Mouse (Mus musculus) limb, embryonic 10.5 days (tissue): ENCODE data around the gene Tmem115. TPM values are rescaled to one million over a fixed set of nuclear protein-coding genes. Genes with fewer than 3 reads are reported as not detected.

Experiments
- DNase-seq: peaks from one replicate; pipeline ENCODE4 v3.0.0-alpha.2; 2017; ENCODE audit warnings: low spot score
- H3K27ac ChIP-seq: fragments of 300-500 bp; sonication (generic); 2 replicates; pipeline ENCODE4 v1.5.1; 2016; ENCODE audit warnings: mild to moderate bottlenecking
- H3K27me3 ChIP-seq: fragments of 300-500 bp; sonication (generic); 2 replicates; pipeline ENCODE4 v1.6.1; 2016; ENCODE audit warnings: low read depth, mild to moderate bottlenecking; ENCODE audit not compliant: poor library complexity, severe bottlenecking
- H3K36me3 ChIP-seq: fragments of 300-500 bp; sonication (generic); 2 replicates; pipeline ENCODE4 v1.6.1; 2016; ENCODE audit warnings: mild to moderate bottlenecking, moderate library complexity
- H3K4me1 ChIP-seq: fragments of 300-500 bp; sonication (generic); 2 replicates; pipeline ENCODE4 v1.6.1; 2016
- H3K4me3 ChIP-seq: fragments of 300-500 bp; sonication (generic); 2 replicates; pipeline ENCODE4 v1.5.1; 2016; ENCODE audit warnings: mild to moderate bottlenecking, moderate library complexity
- H3K9me3 ChIP-seq: fragments of 300-500 bp; sonication (generic); replicated peaks from 2 replicates; pipeline ENCODE4 v1.6.1; 2016; ENCODE audit warnings: mild to moderate bottlenecking
- WGBS: fragments of 180-500 bp; shearing (Covaris S2); methylation state at CpG from one replicate; pipeline ENCODE4 v1.1.7; 2016; 5-methylcytosine and 5-hydroxymethylcytosine counted together
- polyA plus RNA-seq: library from polyadenylated mRNA; unstranded; fragments of >200 nt; fragmentation: Nextera tagmentation; extraction: Ambion mirVana; gene quantifications from 2 replicates; pipeline ENCODE4 v1.2.1, GENCODE M21; 2016

The Tmem115 gene
- polyA plus RNA-seq, result 41.3 and 43.5 TPM in 2 replicates

DNA sequence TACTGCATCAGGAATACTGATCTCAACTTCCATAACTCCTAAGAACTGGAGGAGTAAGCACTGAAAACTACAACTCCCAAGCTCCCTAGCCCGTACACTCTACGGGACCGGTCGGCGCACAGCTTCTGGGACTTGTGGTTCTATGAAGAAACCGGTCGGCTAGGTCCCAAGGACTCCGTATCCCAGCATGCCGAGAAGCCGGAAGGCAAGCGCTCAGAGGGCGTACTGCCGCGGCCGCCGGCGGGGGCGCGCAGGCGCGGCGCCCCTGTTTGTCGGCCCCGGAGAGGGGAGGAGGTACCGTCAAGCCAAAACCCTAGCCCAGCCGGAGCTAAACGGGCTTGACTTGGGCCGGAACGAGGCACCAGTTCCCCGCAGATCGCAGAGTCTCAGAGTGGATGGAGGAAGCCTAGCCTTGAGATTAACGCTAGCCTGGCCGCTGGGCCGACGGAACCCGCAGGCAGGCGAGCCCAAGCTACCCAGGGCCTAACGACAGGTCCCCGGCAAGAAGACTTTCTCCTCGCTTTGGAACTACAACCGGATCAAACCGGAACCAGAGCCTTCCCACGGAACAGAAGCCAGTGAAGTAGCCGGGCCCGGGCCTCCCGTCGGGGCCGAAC lies at the start of gene Tmem115:
TSS of gene Tmem115 (plus strand) at position 155 of the 617 bp plus-strand sequence.
- H3K9me3 ChIP-seq, result no peaks in the 10 kb centered on the region
- WGBS, result under 1% methylated on average over 48 of the region's 48 CpGs
- H3K4me1 ChIP-seq, result peaks cover 36% of the 10 kb centered on the region
- H3K27me3 ChIP-seq, result peaks cover 16% of the 10 kb centered on the region; the same call in 1 of the 2 replicates
- peak; percentile 89 for DNase-seq
- peak within 1 kb of the TSS; percentile 85 for H3K27ac ChIP-seq
- H3K36me3 ChIP-seq, result peaks cover 25% of the 10 kb centered on the region
- peak within 1 kb of the TSS; percentile 75 for H3K4me3 ChIP-seq

DNA sequence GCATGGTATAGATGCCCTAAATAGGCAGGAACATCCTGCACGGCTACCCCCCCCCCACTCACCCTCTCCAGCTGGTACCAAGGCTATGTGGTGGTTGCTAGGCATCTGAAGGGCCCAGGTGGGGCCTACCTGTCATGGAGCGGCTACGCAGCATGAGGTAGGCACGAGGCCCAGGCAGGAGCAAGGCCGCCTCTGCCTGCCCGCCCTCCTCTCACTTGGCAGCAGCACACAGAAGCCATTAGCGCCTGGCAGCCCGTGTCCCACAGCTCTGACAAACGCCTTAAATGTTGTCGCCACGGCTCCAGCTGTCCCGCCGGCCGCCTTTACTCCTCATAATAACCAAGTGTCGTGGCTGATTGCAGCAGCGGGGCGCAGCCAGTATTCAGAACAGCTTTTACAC lies 49.4 kb upstream of the Tmem115 start:
- H3K4me3 ChIP-seq, result no peak overlapping the region
- H3K9me3 ChIP-seq, result no peaks in the 10 kb centered on the region
- 87% methylated on average over 17 of the region's 17 CpGs for WGBS
- no peaks in the 10 kb centered on the region for H3K36me3 ChIP-seq
- DNase-seq, result no peak
- H3K4me1 ChIP-seq, result peaks cover 31% of the 10 kb centered on the region
- H3K27me3 ChIP-seq, result peaks cover 55% of the 10 kb centered on the region
- H3K27ac ChIP-seq, result no peak overlapping the region

DNA sequence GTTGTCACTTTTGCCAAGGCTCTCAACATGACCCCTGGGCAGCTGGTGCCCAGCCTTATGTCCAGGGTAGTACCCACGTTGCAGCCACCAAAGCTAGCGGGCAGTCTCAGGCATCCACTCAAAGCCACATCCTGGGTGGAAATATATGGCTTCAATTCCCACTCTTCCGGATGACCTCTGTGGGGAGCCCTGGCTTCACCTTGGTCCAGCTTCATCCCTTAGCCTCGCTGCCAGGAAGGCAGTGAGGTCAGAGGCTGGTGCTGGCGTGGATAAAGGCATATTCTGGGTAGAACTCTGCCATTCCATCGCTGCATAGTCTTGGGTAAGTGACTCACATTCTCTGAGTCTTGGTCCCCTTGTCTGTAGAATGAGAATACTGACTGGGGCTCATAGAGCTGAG lies 49.0 kb upstream of the Tmem115 start:
- Histone ChIP-seq H3K4me3 (no peak overlapping the region), H3K27ac (no peak overlapping the region), H3K9me3 (no peaks in the 10 kb centered on the region), H3K36me3 (no peaks in the 10 kb centered on the region), H3K4me1 (peaks cover 26% of the 10 kb centered on the region), H3K27me3 (peaks cover 55% of the 10 kb centered on the region)
- 87% methylated on average over 6 of the region's 6 CpGs for WGBS
- no peak for DNase-seq

DNA sequence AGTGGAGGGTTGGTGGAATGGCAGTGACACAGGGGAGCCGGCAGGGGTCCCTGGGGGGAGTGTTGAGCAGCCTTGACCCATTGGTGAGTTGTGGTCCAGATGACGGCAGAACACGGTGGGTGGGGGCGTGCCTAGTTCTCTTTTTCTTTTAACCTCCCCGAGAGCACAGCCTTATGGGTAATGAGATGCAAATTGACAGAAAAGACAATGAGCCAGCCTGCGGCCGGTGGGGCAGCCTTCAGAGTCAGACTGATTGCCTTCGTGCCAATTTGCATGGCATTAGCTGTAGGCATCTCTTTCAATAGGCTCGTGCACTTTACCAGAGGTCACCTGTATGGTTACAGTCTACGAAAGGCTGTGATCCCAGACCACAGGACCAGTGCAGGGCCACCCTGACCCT lies 47.7 kb upstream of the Tmem115 start:
- 76% methylated on average over 10 of the region's 10 CpGs for WGBS
- DNase-seq, result no peak
- no peaks in the 10 kb centered on the region for H3K36me3 ChIP-seq
- H3K27ac ChIP-seq, result no peak overlapping the region
- H3K4me3 ChIP-seq, result no peak overlapping the region
- H3K4me1 ChIP-seq, result peaks cover 13% of the 10 kb centered on the region
- no peaks in the 10 kb centered on the region for H3K9me3 ChIP-seq
- peaks cover 50% of the 10 kb centered on the region for H3K27me3 ChIP-seq

DNA sequence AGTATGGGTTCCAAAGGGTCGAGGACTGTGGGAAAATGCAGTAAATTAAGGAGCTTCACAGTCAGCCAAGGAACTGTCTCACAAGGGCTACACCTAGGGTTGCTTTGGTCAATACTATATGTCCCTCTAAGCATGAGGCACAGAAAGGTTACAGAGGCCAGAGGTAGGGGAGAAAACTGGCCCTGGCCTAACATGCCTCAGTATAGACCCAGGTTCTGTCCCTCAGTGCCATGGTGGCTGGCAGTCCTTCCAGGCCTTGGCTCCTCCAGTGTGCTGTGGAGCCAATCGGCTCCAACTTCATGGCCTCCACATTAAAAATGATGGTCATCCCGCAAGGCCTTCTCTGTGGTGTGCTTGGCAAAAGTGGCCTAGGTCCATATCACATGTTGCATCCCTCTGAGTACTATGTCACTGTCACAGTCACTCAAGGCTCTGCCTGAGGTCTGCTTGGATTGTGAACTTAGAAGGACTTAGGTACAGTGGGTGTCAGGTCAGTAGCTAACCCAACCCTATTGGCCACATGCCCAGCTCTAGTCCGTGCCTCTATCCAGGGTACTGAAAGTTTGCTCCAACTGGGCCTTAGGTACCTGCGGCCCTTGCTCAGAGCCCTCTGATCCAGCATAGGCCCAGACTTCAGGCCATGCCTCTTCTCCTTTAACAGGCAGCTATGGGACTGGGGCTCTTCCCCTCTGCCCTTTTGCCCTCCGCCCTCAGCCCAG lies 47.1 kb upstream of the Tmem115 start:
- Histone ChIP-seq H3K36me3 (no peaks in the 10 kb centered on the region), H3K4me3 (no peak overlapping the region), H3K27me3 (peaks cover 45% of the 10 kb centered on the region)

DNA sequence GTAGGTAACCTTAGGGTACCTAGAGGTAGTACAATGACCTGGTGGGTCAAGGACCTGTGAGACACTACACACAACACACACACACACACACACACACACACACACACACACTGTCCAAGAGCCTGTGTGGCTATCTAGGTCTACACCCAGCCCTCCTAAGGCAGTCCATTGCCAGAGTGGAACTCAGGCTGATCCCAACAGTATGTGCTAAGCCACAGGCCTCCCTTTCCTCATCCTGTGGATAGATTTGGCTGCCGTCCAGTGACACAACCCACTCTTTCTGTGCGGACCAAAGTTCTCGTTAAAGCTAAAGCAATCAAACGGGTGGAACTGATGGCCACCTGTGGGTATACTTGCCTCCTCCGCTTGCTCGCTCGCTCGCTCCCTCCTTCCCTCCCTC lies 43.6 kb upstream of the Tmem115 start:
- Histone ChIP-seq H3K27me3 (peaks cover 48% of the 10 kb centered on the region; the same call in 1 of the 2 replicates), H3K9me3 (no peaks in the 10 kb centered on the region), H3K4me1 (peaks cover 4% of the 10 kb centered on the region; the same call in 1 of the 2 replicates), H3K36me3 (no peaks in the 10 kb centered on the region), H3K4me3 (no peak overlapping the region), H3K27ac (no peak overlapping the region)
- DNase-seq, result no peak
- WGBS, result 74% methylated on average over 8 of the region's 8 CpGs

More for the DNA sequence above, 47.1 kb upstream of the Tmem115 start:
- Histone ChIP-seq H3K27ac (no peak overlapping the region), H3K9me3 (no peaks in the 10 kb centered on the region), H3K4me1 (peaks cover 7% of the 10 kb centered on the region)
- peak; percentile 54 for DNase-seq
- 61% methylated on average over 6 of the region's 6 CpGs for WGBS

DNA sequence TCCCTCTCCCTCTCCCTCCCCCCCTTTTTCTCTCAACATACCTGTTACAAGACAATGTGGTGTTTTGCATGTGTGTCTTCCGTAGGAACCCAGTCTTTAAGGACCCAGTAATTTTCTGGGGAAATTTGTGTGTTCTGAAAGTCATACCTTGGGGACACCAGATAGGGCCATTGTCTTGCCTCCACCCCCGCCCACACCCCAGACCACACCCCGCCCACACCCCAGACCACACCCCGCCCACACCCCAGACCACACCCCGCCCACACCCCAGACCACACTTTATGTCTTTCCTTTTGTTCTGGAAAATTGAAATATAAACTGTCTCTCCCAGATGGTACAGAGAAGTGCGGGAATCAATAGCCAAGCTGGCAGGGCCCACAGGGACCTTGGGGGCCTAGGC lies 43.1 kb upstream of the Tmem115 start:
- Histone ChIP-seq H3K4me3 (no peak overlapping the region), H3K27me3 (peaks cover 45% of the 10 kb centered on the region; the same call in 1 of the 2 replicates), H3K4me1 (peaks cover 4% of the 10 kb centered on the region; the same call in 1 of the 2 replicates), H3K36me3 (no peaks in the 10 kb centered on the region), H3K9me3 (no peaks in the 10 kb centered on the region), H3K27ac (no peak overlapping the region)
- 73% methylated on average over 6 of the region's 6 CpGs for WGBS
- no peak for DNase-seq

DNA sequence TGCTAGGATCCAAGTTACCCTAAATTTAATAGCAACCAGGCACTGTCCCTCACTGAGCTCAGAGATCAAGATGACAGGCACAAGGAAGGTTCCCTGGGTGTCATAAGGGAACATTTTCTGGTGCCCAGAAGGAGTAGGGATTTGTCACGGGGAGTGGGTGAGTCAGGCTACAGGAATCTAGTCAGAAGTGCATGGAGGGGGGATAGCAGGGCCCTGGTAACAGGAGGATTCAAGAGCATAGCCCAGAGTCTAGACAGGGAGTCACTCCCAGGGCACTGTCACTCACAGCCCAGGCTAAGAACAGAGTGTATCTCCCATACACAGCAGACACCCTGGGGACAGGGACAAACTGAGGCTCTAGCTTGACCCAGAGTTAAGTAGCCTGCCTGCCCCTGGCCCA lies 40.2 kb upstream of the Tmem115 start:
- no peaks in the 10 kb centered on the region for H3K9me3 ChIP-seq
- H3K27ac ChIP-seq, result no peak overlapping the region
- 49% methylated on average over 1 of the region's 1 CpGs for WGBS
- H3K4me1 ChIP-seq, result peaks cover 4% of the 10 kb centered on the region; the same call in 1 of the 2 replicates
- no peaks in the 10 kb centered on the region for H3K36me3 ChIP-seq
- DNase-seq, result no peak
- H3K4me3 ChIP-seq, result no peak overlapping the region
- H3K27me3 ChIP-seq, result peaks cover 51% of the 10 kb centered on the region; the same call in 1 of the 2 replicates

DNA sequence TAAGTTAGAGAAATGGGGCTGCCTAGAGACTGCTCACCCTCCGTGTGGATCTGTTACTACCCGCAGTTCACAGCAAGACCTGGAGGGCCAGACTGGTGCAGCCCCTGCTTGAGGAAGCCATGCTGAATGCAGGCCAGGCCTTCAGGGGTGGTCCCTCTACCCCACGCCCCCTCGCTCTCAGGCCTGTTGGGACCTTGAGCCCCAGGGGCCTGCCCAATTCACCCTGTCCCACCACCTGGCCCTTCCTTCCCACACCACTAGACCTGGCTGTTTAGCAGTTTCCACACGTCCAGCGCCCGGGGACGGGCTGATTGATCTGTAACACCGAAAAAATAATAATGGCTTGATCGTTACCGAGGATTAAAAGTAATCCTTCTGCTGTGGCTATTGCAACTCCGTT lies 39.5 kb upstream of the Tmem115 start:
- H3K27me3 ChIP-seq, result peaks cover 47% of the 10 kb centered on the region; the same call in 1 of the 2 replicates
- no peak overlapping the region for H3K4me3 ChIP-seq
- no peaks in the 10 kb centered on the region for H3K9me3 ChIP-seq
- peaks cover 4% of the 10 kb centered on the region; the same call in 1 of the 2 replicates for H3K4me1 ChIP-seq
- no peaks in the 10 kb centered on the region for H3K36me3 ChIP-seq
- no peak for DNase-seq
- H3K27ac ChIP-seq, result no peak overlapping the region
- 80% methylated on average over 12 of the region's 12 CpGs for WGBS

DNA sequence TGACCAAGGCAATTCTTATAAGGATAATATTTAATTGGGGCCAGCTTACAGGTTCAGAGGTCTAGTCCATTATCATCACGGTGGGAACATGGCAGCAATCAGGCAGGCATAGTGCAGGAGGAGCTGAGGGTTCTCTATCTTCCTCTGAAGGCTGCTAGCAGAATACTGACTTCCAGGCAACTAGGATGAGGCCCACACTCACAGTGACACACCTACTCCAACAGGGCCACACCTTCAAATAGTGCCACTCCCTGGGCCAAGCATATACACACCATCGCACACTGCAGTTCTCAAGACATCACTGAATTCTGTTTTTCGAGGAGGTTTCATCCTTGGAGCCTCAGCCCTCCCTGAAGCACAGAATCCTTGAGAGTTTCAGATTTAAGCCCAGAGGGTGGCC lies 37.4 kb upstream of the Tmem115 start:
- H3K9me3 ChIP-seq, result no peaks in the 10 kb centered on the region
- H3K27ac ChIP-seq, result no peak overlapping the region
- peaks cover 4% of the 10 kb centered on the region; the same call in 1 of the 2 replicates for H3K4me1 ChIP-seq
- no peak for DNase-seq
- H3K4me3 ChIP-seq, result no peak overlapping the region
- 86% methylated on average over 3 of the region's 3 CpGs for WGBS
- peaks cover 38% of the 10 kb centered on the region; the same call in 1 of the 2 replicates for H3K27me3 ChIP-seq
- H3K36me3 ChIP-seq, result no peaks in the 10 kb centered on the region

DNA sequence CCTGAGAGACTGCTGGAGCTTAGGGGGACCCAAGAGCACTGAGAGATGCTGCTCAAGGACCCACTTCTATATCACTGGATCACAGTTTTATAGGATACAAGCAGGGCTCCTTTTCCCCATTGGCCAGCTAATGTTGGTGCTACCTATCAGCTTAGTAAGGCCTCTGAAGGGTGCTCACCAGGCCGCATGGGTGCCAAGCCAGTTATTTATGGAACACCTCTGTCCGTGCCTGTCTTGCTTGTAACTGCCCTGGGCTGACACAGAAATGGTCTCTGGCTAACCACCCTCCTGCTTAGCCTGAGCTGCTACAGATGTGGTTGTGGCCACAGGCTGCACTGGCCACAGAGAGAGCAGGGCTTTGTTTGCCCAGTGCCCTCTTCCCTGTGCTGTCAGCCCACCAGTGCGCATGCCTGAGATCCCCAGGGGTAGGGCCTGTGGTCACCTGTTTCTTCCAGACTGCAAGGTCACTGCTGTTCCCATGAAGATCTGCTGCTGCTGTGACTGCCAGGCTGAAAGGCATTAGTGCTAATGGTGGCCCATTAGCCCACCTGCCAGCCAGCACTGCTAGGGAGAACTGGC lies 32.9 kb upstream of the Tmem115 start:
- H3K36me3 ChIP-seq, result no peaks in the 10 kb centered on the region
- WGBS, result 76% methylated on average over 3 of the region's 3 CpGs
- H3K9me3 ChIP-seq, result no peaks in the 10 kb centered on the region
- no peak for DNase-seq
- H3K27ac ChIP-seq, result no peak overlapping the region
- H3K27me3 ChIP-seq, result peaks cover 40% of the 10 kb centered on the region
- H3K4me3 ChIP-seq, result no peak overlapping the region
- peaks cover 11% of the 10 kb centered on the region for H3K4me1 ChIP-seq

DNA sequence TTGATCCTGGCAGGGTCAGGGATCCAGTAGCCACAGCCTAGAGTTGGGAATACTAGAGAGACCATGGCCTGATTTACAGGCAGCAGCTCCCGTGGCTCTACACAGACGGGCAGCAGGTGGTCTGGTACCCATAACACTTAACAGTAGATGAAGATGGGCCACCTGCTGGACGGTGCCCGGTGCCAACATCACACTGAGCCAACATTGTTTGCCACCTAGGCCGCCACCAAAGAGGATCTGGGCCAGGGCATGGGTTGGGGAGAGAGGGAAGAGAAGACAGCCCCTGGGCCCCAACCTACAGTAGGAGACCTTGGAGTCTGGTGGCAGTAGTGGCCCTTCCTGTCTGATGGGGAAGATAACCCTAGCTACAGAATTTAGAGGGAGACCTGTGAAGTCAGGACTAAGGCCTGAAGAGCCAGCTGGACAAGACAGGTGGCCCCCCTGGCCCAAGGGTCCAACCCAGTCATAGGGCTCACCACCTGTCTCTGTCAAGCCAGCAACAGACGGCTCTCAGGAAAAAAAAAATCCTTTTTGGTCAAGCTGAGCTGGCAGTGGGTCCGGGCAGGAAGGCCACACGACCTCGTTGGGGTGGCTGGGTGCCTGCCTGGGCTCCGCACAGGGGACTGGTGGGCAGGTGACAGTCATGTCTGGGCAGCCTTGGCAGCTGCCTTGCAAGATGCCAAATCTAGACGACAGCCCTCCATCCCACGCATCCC lies 31.5 kb upstream of the Tmem115 start:
- no peak overlapping the region for H3K4me3 ChIP-seq
- H3K36me3 ChIP-seq, result no peaks in the 10 kb centered on the region
- H3K27ac ChIP-seq, result no peak overlapping the region
- H3K27me3 ChIP-seq, result peaks cover 52% of the 10 kb centered on the region
- H3K4me1 ChIP-seq, result peaks cover 11% of the 10 kb centered on the region
- DNase-seq, result no peak
- WGBS, result 92% methylated on average over 12 of the region's 12 CpGs
- H3K9me3 ChIP-seq, result no peaks in the 10 kb centered on the region
